In genomic region chr19:32332779-32333460, GRCm38 (mm10) we compare ENCODE assay signal across 28 mouse cellular contexts. TPM values are rescaled to one million over a fixed set of nuclear protein-coding genes. Genes with fewer than 3 reads are reported as not detected.
A peak's percentile ranks its signal among the peaks of the same experiment; 100 is the strongest.
DNase-seq lines count a peak whose midpoint lies in the region; ATAC-seq and TF ChIP-seq lines count a peak whose summit lies in the region.
"Had no signal": no experiment of that assay in that cellular context is flagged by ENCODE, and none has a peak within 500 bp of the region (broad histone marks: within the 10 kb centered on the region; RNA-seq: fewer than 3 reads in every experiment).

No protein-coding gene starts in this region.

- TF ChIP-seq CTCF in brain, embryonic 14.5 days (IDR thresholded peaks at IDR 0.05; ENCODE audit: borderline replicate concordance, extremely low read depth, insufficient read depth, insufficient read length) = no peak
- TF ChIP-seq CTCF in cerebellum, adult 2 months (IDR thresholded peaks at IDR 0.05; ENCODE audit: borderline replicate concordance, insufficient read depth, low read depth, low read length) = no peak
- TF ChIP-seq CTCF in layer of hippocampus, adult 2 months (conservative IDR thresholded peaks at IDR 0.05) = no peak

- H3K9me3 ChIP-seq in heart, embryonic 13.5 days = no peaks in the 10 kb centered on the region
- H3K9me3 ChIP-seq in kidney, embryonic 15.5 days (replicated peaks) = no peaks in the 10 kb centered on the region
- H3K9me3 ChIP-seq: embryonic facial prominence, embryonic 13.5 days; forebrain, embryonic 10.5 days; forebrain, embryonic 15.5 days; heart, embryonic 12.5 days; hindbrain, embryonic 10.5 days; limb, embryonic 13.5 days; lung, embryonic 15.5 days had no signal

- 0 out of 2 replicates have a peak, but pooled peaks cover 3% of the 10 kb centered on the region for H3K36me3 ChIP-seq in heart, embryonic 13.5 days
- H3K36me3 ChIP-seq in kidney, embryonic 15.5 days = no peaks in the 10 kb centered on the region
- H3K36me3 ChIP-seq: embryonic facial prominence, embryonic 13.5 days; forebrain, embryonic 10.5 days; forebrain, embryonic 15.5 days; heart, embryonic 12.5 days; hindbrain, embryonic 10.5 days; limb, embryonic 13.5 days; lung, embryonic 15.5 days had no signal

- no peak for DNase-seq in heart, postnatal 4 days
- peak; percentile 57 for DNase-seq in brain, embryonic 14.5 days (ENCODE audit: low read depth)
- DNase-seq in cerebellum, adult 2 months = peak; percentile 47 to 71
- peak; percentile 74 to 78 for DNase-seq in cerebellum, postnatal 14 days
- DNase-seq in layer of hippocampus, adult 2 months (ENCODE audit: low spot score in 2 of 2) = no peak
- DNase-seq: adrenal gland, postnatal 36 days; heart, postnatal 10 days; kidney, adult 9 months; kidney, postnatal 14 days; right cerebral cortex, adult 18-20 months; spleen, adult 18-20 months; thymus, adult 2 months; thymus, postnatal 4 days had no signal

- no peak overlapping the region for H3K4me2 ChIP-seq in heart, embryonic 13.5 days
- H3K4me2 ChIP-seq in kidney, embryonic 15.5 days = no peak overlapping the region
- H3K4me2 ChIP-seq: embryonic facial prominence, embryonic 13.5 days; forebrain, embryonic 15.5 days; heart, embryonic 12.5 days; limb, embryonic 13.5 days; liver, embryonic 11.5 days; lung, embryonic 15.5 days; midbrain, embryonic 11.5 days had no signal

- TF ChIP-seq POLR2A in brain, embryonic 14.5 days (IDR thresholded peaks at IDR 0.05; ENCODE audit: borderline replicate concordance, extremely low read depth, insufficient read depth, insufficient read length, poor library complexity, severe bottlenecking) = no peak
- no peak for TF ChIP-seq POLR2A in cerebellum, adult 2 months (IDR thresholded peaks at IDR 0.05; ENCODE audit: borderline replicate concordance, insufficient read depth, low read length)

- 0 out of 2 replicates have a peak overlapping the region, but pooled peaks have one; percentile 12 for H3K27ac ChIP-seq in heart, embryonic 13.5 days (replicated peaks)
- 0 out of 2 replicates have a peak overlapping the region, but pooled peaks have one; percentile 38 for H3K27ac ChIP-seq in cerebellum, adult 2 months (ENCODE audit: insufficient read depth, low read length)
- no peak overlapping the region for H3K27ac ChIP-seq in kidney, embryonic 15.5 days
- no peak overlapping the region for H3K27ac ChIP-seq in layer of hippocampus, adult 2 months
- H3K27ac ChIP-seq: embryonic facial prominence, embryonic 13.5 days; forebrain, embryonic 10.5 days; forebrain, embryonic 15.5 days; heart, adult 2 months; hindbrain, embryonic 10.5 days; limb, embryonic 13.5 days; lung, embryonic 15.5 days; stomach, postnatal 0 days had no signal

- 88% methylated on average over 17 of the region's 17 CpGs for WGBS in heart, embryonic 13.5 days
- 15% methylated on average over 17 of the region's 17 CpGs for WGBS in cerebellum, adult 2 months
- WGBS in kidney, embryonic 15.5 days = 94% methylated on average over 17 of the region's 17 CpGs

- H3K9ac ChIP-seq in heart, embryonic 13.5 days = no peak overlapping the region
- H3K9ac ChIP-seq in kidney, embryonic 15.5 days = no peak overlapping the region
- H3K9ac ChIP-seq: embryonic facial prominence, embryonic 13.5 days; forebrain, embryonic 15.5 days; heart, embryonic 12.5 days; limb, embryonic 13.5 days; lung, embryonic 15.5 days had no signal

- H3K27me3 ChIP-seq in heart, embryonic 13.5 days (replicated peaks) = no peaks in the 10 kb centered on the region
- no peaks in the 10 kb centered on the region for H3K27me3 ChIP-seq in cerebellum, adult 2 months (ENCODE audit: control insufficient read depth, insufficient read depth, low read length)
- no peaks in the 10 kb centered on the region for H3K27me3 ChIP-seq in kidney, embryonic 15.5 days
- H3K27me3 ChIP-seq: embryonic facial prominence, embryonic 13.5 days; forebrain, embryonic 15.5 days; heart, embryonic 12.5 days; lung, embryonic 15.5 days had no signal

- peaks cover 60% of the 10 kb centered on the region for H3K4me1 ChIP-seq in heart, embryonic 13.5 days
- peaks cover 34% of the 10 kb centered on the region for H3K4me1 ChIP-seq in cerebellum, adult 2 months (ENCODE audit: control insufficient read depth, insufficient read depth, low read length)
- H3K4me1 ChIP-seq in kidney, embryonic 15.5 days = peaks cover 13% of the 10 kb centered on the region

- no peak for ATAC-seq in heart, embryonic 13.5 days (ENCODE audit: extremely low read depth, insufficient number of reproducible peaks, low FRiP score, low TSS enrichment)
- no peak for ATAC-seq in kidney, embryonic 15.5 days (replicated peaks; ENCODE audit: low FRiP score)
- ATAC-seq: forebrain, embryonic 15.5 days; intestine, postnatal 0 days; midbrain, embryonic 16.5 days had no signal

- H3K4me3 ChIP-seq in heart, embryonic 13.5 days = no peak overlapping the region
- peak overlapping the region; percentile 36 for H3K4me3 ChIP-seq in cerebellum, adult 2 months (replicated peaks; ENCODE audit: insufficient read depth, low read depth, low read length)
- no peak overlapping the region for H3K4me3 ChIP-seq in kidney, embryonic 15.5 days (replicated peaks)
- H3K4me3 ChIP-seq in layer of hippocampus, adult 2 months = no peak overlapping the region; the same call in 1 of the 2 replicates
- H3K4me3 ChIP-seq: embryonic facial prominence, embryonic 13.5 days; forebrain, embryonic 10.5 days; forebrain, embryonic 15.5 days; heart, adult 2 months; heart, embryonic 12.5 days; hindbrain, embryonic 10.5 days; limb, embryonic 13.5 days; lung, embryonic 15.5 days had no signal

RNA-seq across cellular contexts. Expression of gene Sgms1, which starts 56.6 kb away (rescaled TPM):
- polyA plus RNA-seq in heart, embryonic 13.5 days (2015; fragmentation: Nextera tagmentation; extraction: Ambion mirVana) = 33.3 and 39.8 TPM in 2 replicates
- total RNA-seq in heart, postnatal 4 days (2021) = 10 to 100 TPM; 50.5 to 57.4 TPM
- polyA plus RNA-seq in brain, embryonic 14.5 days (2012; rRNA removed) = 8.6 and 13.6 TPM in 2 replicates
- 34.7 and 38.8 TPM in 2 replicates for polyA plus RNA-seq in cerebellum, adult 2 months (2012; rRNA removed)
- polyA plus RNA-seq in kidney, embryonic 15.5 days (2015; fragmentation: Nextera tagmentation; extraction: Ambion mirVana) = 52.6 and 57.0 TPM in 2 replicates
- total RNA-seq in layer of hippocampus, adult 2 months (2021) = 10 to 100 TPM; 53.9 to 59.6 TPM

Comparison
In these comparisons a context has a peak if more than half of its experiments do, and no peak if none do; other contexts are left out.
1. H3K27ac ChIP-seq: peak in heart, embryonic 13.5 days (single experiment) and cerebellum, adult 2 months (single experiment); none in kidney, embryonic 15.5 days (single experiment) and layer of hippocampus, adult 2 months (single experiment).
2. DNase-seq: peak in brain, embryonic 14.5 days (single experiment), cerebellum, adult 2 months (2 of 2) and cerebellum, postnatal 14 days (2 of 2); none in heart, postnatal 4 days (single experiment) and layer of hippocampus, adult 2 months (0 of 2).